Mouse (Mus musculus) kidney, embryonic 14.5 days (tissue): ENCODE data around the gene Art2b. TPM values are rescaled to one million over a fixed set of nuclear protein-coding genes. Genes with fewer than 3 reads are reported as not detected.
"Not testable (repeated sequence)": the region's sequence is repeated elsewhere in the genome, so short reads cannot be mapped to it uniquely, and the experiment has no call there.

ENCODE experiments used
- ATAC-seq: fragments of 200-750 bp; cut with Nextera tagmentation; 2 replicates; pipeline ENCODE4 v1.8.0; 2017; ENCODE audit warnings: moderate number of reproducible peaks, mild to moderate bottlenecking, moderate TSS enrichment, moderate library complexity; ENCODE audit not compliant: low FRiP score, low TSS enrichment
- H3K27ac ChIP-seq: fragments of 300-500 bp; sonication (generic); 2 replicates; pipeline ENCODE4 v1.5.1; 2014; ENCODE audit warnings: low read depth, mild to moderate bottlenecking, low read length, moderate library complexity, mixed read lengths
- H3K27me3 ChIP-seq: fragments of 300-500 bp; sonication (generic); 2 replicates; pipeline ENCODE4 v1.6.1; 2014; ENCODE audit warnings: mild to moderate bottlenecking, low read length; ENCODE audit not compliant: control insufficient read depth, insufficient read depth
- H3K36me3 ChIP-seq: fragments of 300-500 bp; sonication (generic); 2 replicates; pipeline ENCODE4 v1.6.1; 2014; ENCODE audit warnings: low read length, mixed read lengths; ENCODE audit not compliant: control insufficient read depth, insufficient read depth
- H3K4me1 ChIP-seq: fragments of 300-500 bp; sonication (generic); 2 replicates; pipeline ENCODE4 v1.6.1; 2014; ENCODE audit warnings: low read length, mixed read lengths; ENCODE audit not compliant: control insufficient read depth, insufficient read depth
- H3K4me2 ChIP-seq: fragments of 300-500 bp; sonication (generic); replicated peaks from 2 replicates; pipeline ENCODE4 v1.6.1; 2014; ENCODE audit warnings: low read depth, mild to moderate bottlenecking, low read length
- H3K4me3 ChIP-seq: fragments of 300-500 bp; sonication (generic); 2 replicates; pipeline ENCODE4 v1.5.1; 2014; ENCODE audit warnings: mild to moderate bottlenecking, low read length
- H3K9ac ChIP-seq: fragments of 300-500 bp; sonication (generic); 2 replicates; pipeline ENCODE4 v1.6.1; 2014; ENCODE audit warnings: low read depth, mild to moderate bottlenecking, low read length, moderate library complexity
- H3K9me3 ChIP-seq: fragments of 300-500 bp; sonication (generic); 2 replicates; pipeline ENCODE4 v1.6.1; 2016; ENCODE audit warnings: low read length; ENCODE audit not compliant: control insufficient read depth
- WGBS: fragments of 180-500 bp; shearing (Covaris S2); extraction: QIAGEN DNeasy Blood & Tissue Kit; methylation state at CpG from one replicate; pipeline ENCODE4 v1.1.7; 2014; 5-methylcytosine and 5-hydroxymethylcytosine counted together
- polyA plus RNA-seq: library from polyadenylated mRNA; unstranded; fragments of >200 nt; fragmentation: Nextera tagmentation; extraction: Ambion mirVana; gene quantifications from 2 replicates; pipeline ENCODE4 v1.2.1, GENCODE M21; 2014

Gene Art2b
- polyA plus RNA-seq, 1 experiment from 2014 or later = not detected

- Histone ChIP-seq H3K9me3 (no peaks in the 10 kb centered on the region), H3K27ac (no peak overlapping the region), H3K4me1 (no peaks in the 10 kb centered on the region), H3K9ac (no peak overlapping the region), H3K27me3 (no peaks in the 10 kb centered on the region), H3K4me2 (no peak overlapping the region), H3K4me3 (no peak overlapping the region), H3K36me3 (no peaks in the 10 kb centered on the region)
- no peak for ATAC-seq
- 87% methylated on average over 7 of the region's 7 CpGs for WGBS
Observed at GRCm38 (mm10) chr7:101582012-101582411, 3.4 kb downstream of the Art2b start.

- WGBS = 92% methylated on average over 3 of the region's 3 CpGs
Observed at GRCm38 (mm10) chr7:101580863-101581262, 4.5 kb downstream of the Art2b start.

GRCm38 (mm10) chr7:101574413-101574812 is 11.0 kb downstream of the Art2b start:
- H3K4me3 ChIP-seq = no peak overlapping the region
- no peaks in the 10 kb centered on the region for H3K9me3 ChIP-seq
- H3K36me3 ChIP-seq = no peaks in the 10 kb centered on the region
- ATAC-seq = no peak
- H3K4me2 ChIP-seq = no peak overlapping the region
- no peak overlapping the region for H3K27ac ChIP-seq
- H3K27me3 ChIP-seq = no peaks in the 10 kb centered on the region
- H3K4me1 ChIP-seq = no peaks in the 10 kb centered on the region
- H3K9ac ChIP-seq = no peak overlapping the region
- 61% methylated on average over 3 of the region's 3 CpGs for WGBS

More at GRCm38 (mm10) chr7:101580863-101581262, 4.5 kb downstream of the Art2b start:
- not testable (repeated sequence) for H3K4me2 ChIP-seq, H3K9me3 ChIP-seq, H3K4me1 ChIP-seq, H3K36me3 ChIP-seq, ATAC-seq, H3K27ac ChIP-seq, H3K27me3 ChIP-seq, H3K4me3 ChIP-seq, H3K9ac ChIP-seq

GRCm38 (mm10) chr7:101573636-101574035 is 11.8 kb downstream of the Art2b start:
- 79% methylated on average over 11 of the region's 12 CpGs for WGBS
- not testable (repeated sequence) for H3K4me3 ChIP-seq, H3K9ac ChIP-seq, H3K9me3 ChIP-seq, H3K27me3 ChIP-seq, H3K36me3 ChIP-seq, ATAC-seq, H3K4me2 ChIP-seq, H3K4me1 ChIP-seq, H3K27ac ChIP-seq

GRCm38 (mm10) chr7:101564086-101564485 is 21.3 kb downstream of the Art2b start:
- Histone ChIP-seq H3K4me1 (no peaks in the 10 kb centered on the region), H3K27ac (no peak overlapping the region), H3K27me3 (no peaks in the 10 kb centered on the region), H3K9me3 (no peaks in the 10 kb centered on the region), H3K4me3 (no peak overlapping the region), H3K9ac (no peak overlapping the region), H3K4me2 (no peak overlapping the region), H3K36me3 (no peaks in the 10 kb centered on the region)
- WGBS = 89% methylated on average over 2 of the region's 2 CpGs
- ATAC-seq = no peak

GRCm38 (mm10) chr7:101559393-101559792 is 26.0 kb downstream of the Art2b start:
- not testable (repeated sequence) for H3K27ac ChIP-seq, ATAC-seq, H3K9me3 ChIP-seq, H3K4me3 ChIP-seq, H3K4me1 ChIP-seq, H3K36me3 ChIP-seq, H3K27me3 ChIP-seq, H3K9ac ChIP-seq, H3K4me2 ChIP-seq
- 80% methylated on average over 5 of the region's 5 CpGs for WGBS

- Histone ChIP-seq H3K4me2 (no peak overlapping the region), H3K9me3 (no peaks in the 10 kb centered on the region), H3K9ac (no peak overlapping the region), H3K27me3 (no peaks in the 10 kb centered on the region), H3K36me3 (no peaks in the 10 kb centered on the region), H3K4me1 (no peaks in the 10 kb centered on the region), H3K4me3 (no peak overlapping the region), H3K27ac (no peak overlapping the region)
- no peak for ATAC-seq
- 61% methylated on average over 1 of the region's 1 CpGs for WGBS
Observed at GRCm38 (mm10) chr7:101557391-101557790, 28.0 kb downstream of the Art2b start.

- H3K4me3 ChIP-seq, H3K27me3 ChIP-seq, H3K4me1 ChIP-seq, H3K9me3 ChIP-seq, H3K27ac ChIP-seq, H3K9ac ChIP-seq, ATAC-seq, H3K4me2 ChIP-seq, H3K36me3 ChIP-seq: not testable (repeated sequence)
- whole genome bisulfite sequencing = 88% methylated on average over 3 of the region's 3 CpGs
Observed at GRCm38 (mm10) chr7:101555473-101555872, 29.9 kb downstream of the Art2b start.

- Histone ChIP-seq H3K36me3 (no peaks in the 10 kb centered on the region), H3K27ac (no peak overlapping the region), H3K4me3 (no peak overlapping the region), H3K4me1 (no peaks in the 10 kb centered on the region), H3K9ac (no peak overlapping the region), H3K27me3 (no peaks in the 10 kb centered on the region), H3K4me2 (no peak overlapping the region), H3K9me3 (no peaks in the 10 kb centered on the region)
- ATAC-seq = no peak
- WGBS = 86% methylated on average over 1 of the region's 1 CpGs
Observed at GRCm38 (mm10) chr7:101551530-101551929, 33.9 kb downstream of the Art2b start.
